Mouse (Mus musculus) kidney, postnatal 10 days (tissue): ENCODE results near the gene 5730522E02Rik.

Experiments used
- DNase-seq: peaks from one replicate; pipeline ENCODE4 v3.0.0; 2021; ENCODE audit warnings: mixed read lengths

5730522E02Rik gene

GRCm38 (mm10) chr11:25772231-25772630 is 438.3 kb downstream of the 5730522E02Rik start:
- DNase-seq: no peak

GRCm38 (mm10) chr11:25770991-25771568 is 439.5 kb downstream of the 5730522E02Rik start:
- DNase-seq: no peak

GRCm38 (mm10) chr11:25767584-25768333 is 442.8 kb downstream of the 5730522E02Rik start:
- DNase-seq: no peak

- DNase-seq: no peak
Observed at GRCm38 (mm10) chr11:25753156-25753899, 457.2 kb downstream of the 5730522E02Rik start.

- no peak for DNase-seq
Observed at GRCm38 (mm10) chr11:25752418-25752817, 458.1 kb downstream of the 5730522E02Rik start.

- no peak for DNase-seq
Observed at GRCm38 (mm10) chr11:25747098-25747862, 463.3 kb downstream of the 5730522E02Rik start.

DNA sequence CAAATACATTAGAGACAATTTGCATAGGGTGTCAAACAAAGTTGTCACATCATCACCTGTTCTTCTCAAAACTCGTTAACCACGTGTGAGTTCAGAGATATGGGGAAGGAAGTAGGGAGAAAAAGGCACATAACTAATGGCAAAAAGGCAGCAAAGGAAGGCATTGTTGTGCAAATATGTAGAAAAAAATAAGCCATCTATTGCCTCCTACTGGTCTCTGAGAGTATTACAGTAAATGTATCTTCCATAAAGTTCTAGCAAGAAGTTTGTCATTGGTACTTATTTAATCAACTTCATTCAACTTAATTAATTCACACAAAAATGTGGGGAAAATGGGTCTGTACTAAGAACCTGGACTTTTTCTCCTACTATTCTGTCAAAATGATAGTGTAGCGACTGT is 466.9 kb downstream of the 5730522E02Rik start:
- DNase-seq: no peak

- DNase-seq: no peak
Observed at GRCm38 (mm10) chr11:25737255-25737654, 473.3 kb downstream of the 5730522E02Rik start.

DNA sequence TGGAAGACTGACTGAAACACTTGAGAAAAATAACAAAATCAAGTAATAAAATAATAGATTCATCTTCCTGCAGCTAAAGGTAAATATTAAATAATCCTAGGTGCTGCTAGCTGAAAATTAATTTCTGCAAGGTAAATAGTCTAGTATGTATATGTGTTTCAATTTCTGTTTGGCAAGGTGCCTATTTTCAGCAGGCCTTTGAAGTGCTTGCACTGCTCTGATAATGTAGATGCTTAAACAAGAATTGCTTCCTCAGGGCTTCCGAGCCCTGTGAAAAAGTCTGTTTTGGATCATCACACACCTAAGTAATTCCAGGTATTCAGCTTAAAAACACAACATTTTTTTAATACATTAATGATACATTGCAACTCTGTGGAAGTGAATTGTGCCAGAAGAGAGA is 481.1 kb downstream of the 5730522E02Rik start:
- no peak for DNase-seq

DNA sequence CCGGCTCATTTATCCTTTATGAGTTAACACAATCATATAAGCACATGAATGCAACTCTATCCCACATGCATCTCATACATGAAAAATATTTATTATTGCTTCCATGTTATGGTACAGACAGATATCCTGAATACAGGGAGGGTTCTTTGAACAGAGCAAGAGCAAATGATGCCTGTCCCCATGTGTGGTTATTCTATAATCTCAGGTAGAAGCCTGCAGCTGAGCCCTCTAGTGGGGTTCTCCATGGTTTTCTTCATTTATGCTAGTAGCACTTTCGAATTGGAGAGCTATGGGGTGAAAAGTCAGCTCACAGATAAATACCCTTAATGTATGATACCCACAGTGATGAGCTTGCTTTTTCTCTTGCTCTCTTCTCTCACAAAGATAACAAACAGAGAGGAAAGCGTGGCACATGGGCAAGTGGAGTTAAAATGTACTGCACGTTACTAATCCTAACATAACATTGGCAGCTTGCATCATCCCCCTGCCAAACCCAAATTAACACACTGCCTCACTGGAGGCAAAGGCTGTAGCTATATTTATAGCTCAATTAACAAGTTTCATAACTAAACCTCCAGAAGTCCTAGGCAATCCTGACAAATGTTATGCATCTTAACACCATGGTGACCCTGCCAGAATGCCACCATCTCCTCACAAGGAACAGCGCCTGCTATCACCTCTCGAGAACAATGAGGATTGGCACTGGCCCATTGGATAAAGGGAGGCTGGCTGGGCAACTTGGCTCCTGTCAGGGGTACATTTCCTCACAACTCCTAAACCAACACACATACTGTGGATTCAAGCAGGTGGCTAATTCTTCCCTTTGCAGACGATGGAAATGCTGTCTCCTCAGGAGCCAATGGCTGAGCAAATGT is 494.9 kb downstream of the 5730522E02Rik start:
- DNase-seq: no peak

DNA sequence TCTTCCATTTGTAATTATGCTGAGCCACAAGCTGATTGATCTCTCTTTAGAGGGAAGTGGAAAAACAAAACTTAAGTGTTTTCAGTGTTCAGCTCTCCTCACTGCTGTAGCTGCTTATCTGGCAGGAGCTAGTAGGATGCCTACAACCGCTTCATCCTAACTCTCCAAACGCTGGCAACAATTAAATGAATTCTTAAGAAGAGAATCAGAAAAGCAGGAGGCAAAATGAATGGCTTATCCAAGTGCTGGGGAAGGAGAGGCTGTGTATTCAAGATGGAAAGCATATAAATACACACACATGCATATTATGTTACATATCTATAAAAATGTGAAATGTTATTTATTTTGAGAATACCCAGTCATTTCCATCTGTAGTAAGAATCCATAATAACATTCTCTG is 500.0 kb downstream of the 5730522E02Rik start:
- DNase-seq: no peak

DNA sequence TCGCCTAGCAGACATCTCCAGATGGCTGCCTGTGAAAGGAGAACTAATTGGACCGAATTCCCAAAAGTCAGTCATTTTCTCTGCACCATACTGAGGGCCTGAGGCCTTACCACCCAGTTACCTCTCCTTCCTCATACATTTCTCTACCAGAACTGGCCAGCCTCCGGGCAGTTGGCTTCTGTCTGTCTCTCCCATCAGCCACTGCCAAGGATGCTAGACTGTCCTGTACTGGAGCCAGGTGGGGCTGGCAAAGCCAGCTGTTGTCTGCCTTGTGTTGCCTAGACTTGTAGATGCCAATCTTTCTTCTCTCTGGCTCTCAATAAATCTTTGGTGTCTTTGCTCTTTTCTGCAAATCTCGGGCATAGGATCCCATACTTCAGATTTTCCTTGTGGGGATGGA is 500.7 kb downstream of the 5730522E02Rik start:
- DNase-seq: no peak

GRCm38 (mm10) chr11:25704332-25705168 is 506.0 kb downstream of the 5730522E02Rik start:
- DNase-seq: no peak

- no peak for DNase-seq
Observed at GRCm38 (mm10) chr11:25702791-25703190, 507.8 kb downstream of the 5730522E02Rik start.

- DNase-seq: no peak
Observed at GRCm38 (mm10) chr11:25697508-25698193, 512.9 kb downstream of the 5730522E02Rik start.

GRCm38 (mm10) chr11:25696168-25696567 is 514.4 kb downstream of the 5730522E02Rik start:
- DNase-seq: no peak

GRCm38 (mm10) chr11:25684731-25685130 is 525.8 kb downstream of the 5730522E02Rik start:
- DNase-seq: no peak

GRCm38 (mm10) chr11:25679856-25680255 is 530.7 kb downstream of the 5730522E02Rik start:
- DNase-seq: no peak

- no peak for DNase-seq
Observed at GRCm38 (mm10) chr11:25674194-25674593, 536.4 kb downstream of the 5730522E02Rik start.

GRCm38 (mm10) chr11:25670018-25670417 is 540.5 kb downstream of the 5730522E02Rik start:
- no peak for DNase-seq
